Mouse (Mus musculus) stomach, postnatal 0 days (tissue): ENCODE results near the gene Irgc1. TPM values are rescaled to one million over a fixed set of nuclear protein-coding genes. Genes with fewer than 3 reads are reported as not detected.

ENCODE experiments used
- ATAC-seq: fragments of 200-750 bp; cut with Nextera tagmentation; 2 replicates; pipeline ENCODE4 v1.8.0; 2017; ENCODE audit not compliant: low FRiP score, low TSS enrichment
- DNase-seq: peaks from one replicate; pipeline ENCODE4 v3.0.0-alpha.2; 2016; ENCODE audit warnings: low spot score
- H3K27ac ChIP-seq: fragments of 300-500 bp; sonication (generic); replicated peaks from 2 replicates; pipeline ENCODE4 v1.5.1; 2014; ENCODE audit warnings: mild to moderate bottlenecking, control low read depth
- H3K27me3 ChIP-seq: fragments of 300-500 bp; sonication (generic); 2 replicates; pipeline ENCODE4 v1.6.1; 2014; ENCODE audit warnings: low read length; ENCODE audit not compliant: control insufficient read depth, insufficient read depth
- H3K36me3 ChIP-seq: fragments of 300-500 bp; sonication (generic); 2 replicates; pipeline ENCODE4 v1.6.1; 2014; ENCODE audit warnings: low read length, mixed read lengths; ENCODE audit not compliant: control insufficient read depth, insufficient read depth
- H3K4me1 ChIP-seq: fragments of 300-500 bp; sonication (generic); replicated peaks from 2 replicates; pipeline ENCODE4 v1.6.1; 2014; ENCODE audit warnings: antibody characterized with exemption; ENCODE audit not compliant: control insufficient read depth, insufficient read depth
- H3K4me2 ChIP-seq: fragments of 300-500 bp; sonication (generic); replicated peaks from 2 replicates; pipeline ENCODE4 v1.6.1; 2014; ENCODE audit warnings: low read depth, mild to moderate bottlenecking, control low read depth, moderate library complexity
- H3K4me3 ChIP-seq: fragments of 300-500 bp; sonication (generic); 2 replicates; pipeline ENCODE4 v1.5.1; 2014; ENCODE audit warnings: low read depth, low read length, control low read depth
- H3K9ac ChIP-seq: fragments of 300-500 bp; sonication (generic); 2 replicates; pipeline ENCODE4 v1.6.1; 2014; ENCODE audit warnings: mild to moderate bottlenecking, low read length, control low read depth, mixed read lengths
- H3K9me3 ChIP-seq: fragments of 300-500 bp; sonication (generic); 2 replicates; pipeline ENCODE4 v1.6.1; 2016; ENCODE audit warnings: low read length; ENCODE audit not compliant: control insufficient read depth
- CTCF ChIP-seq: IDR thresholded peaks from 2 replicates; pipeline ENCODE4 v1.5.1; 2016; ENCODE audit warnings: antibody characterized with exemption, low read depth, mild to moderate bottlenecking, moderate library complexity
- EP300 ChIP-seq: optimal IDR thresholded peaks from 2 replicates; pipeline ENCODE3; 2016; ENCODE audit warnings: antibody characterized with exemption
- WGBS: fragments of 180-500 bp; shearing (Covaris S2); extraction: QIAGEN DNeasy Blood & Tissue Kit; methylation state at CpG from one replicate; pipeline ENCODE4 v1.1.7; 2014; 5-methylcytosine and 5-hydroxymethylcytosine counted together
- polyA plus RNA-seq: library from polyadenylated mRNA; unstranded; fragments of >200 nt; fragmentation: Nextera tagmentation; extraction: Ambion mirVana; gene quantifications from 2 replicates; pipeline ENCODE4 v1.2.1, GENCODE M21; 2015

Irgc1 gene
- polyA plus RNA-seq, 1 experiment from 2014 or later, result 0.05 TPM

DNA sequence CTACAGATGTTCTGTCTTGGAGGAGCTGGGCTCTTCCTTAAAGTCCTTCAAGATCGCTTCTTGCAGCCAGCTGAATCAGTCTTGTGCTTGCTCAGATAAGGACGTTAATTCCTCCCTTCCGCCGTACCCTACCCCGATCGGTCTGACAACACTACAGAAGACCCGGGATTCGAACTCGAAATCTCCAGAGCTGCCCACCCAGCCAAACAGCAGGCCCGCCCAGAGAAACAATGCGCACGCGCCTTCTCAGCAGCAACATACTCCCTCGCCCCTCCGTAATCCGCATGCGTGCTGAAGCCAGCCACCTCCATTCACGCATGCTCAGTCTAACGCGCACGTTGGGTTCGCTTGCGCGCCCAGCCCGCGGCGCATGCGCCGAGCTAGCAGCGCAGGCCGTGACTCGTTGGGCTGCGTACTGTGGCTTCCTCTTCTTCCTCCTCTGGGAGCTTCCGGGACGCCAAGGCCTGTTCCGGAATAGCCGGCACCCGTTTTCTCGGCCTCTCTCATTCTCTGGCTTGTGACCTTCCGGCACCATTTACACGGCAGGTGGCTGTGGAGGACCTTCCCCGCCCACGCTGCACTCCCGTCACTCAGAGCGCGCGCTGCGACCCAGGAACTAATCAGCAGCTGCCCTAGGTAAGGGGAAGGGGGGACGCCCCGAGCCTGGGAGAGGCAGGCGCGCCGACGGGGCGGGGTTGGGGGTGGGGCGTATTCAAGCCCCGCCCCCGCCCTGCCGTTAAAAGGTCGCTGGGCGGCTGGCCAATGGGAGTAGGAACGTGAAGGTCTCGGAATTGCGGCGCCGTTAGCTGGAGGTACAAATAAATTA is 52.6 kb downstream of the Irgc1 start, which contains the start of gene Smg9:
Smg9 (plus strand) TSS at position 364 of the 826 bp plus-strand sequence.
- WGBS, result 2% methylated on average over 66 of the region's 66 CpGs
- Histone ChIP-seq H3K9me3 (no peaks in the 10 kb centered on the region), H3K27ac (peak within 1 kb of the TSS; percentile 98), H3K4me1 (0 out of 2 replicates have a peak, but pooled peaks cover 2% of the 10 kb centered on the region), H3K4me2 (peak within 1 kb of the TSS; percentile 55), H3K36me3 (no peaks in the 10 kb centered on the region), H3K9ac (peak within 1 kb of the TSS; percentile 79), H3K27me3 (no peaks in the 10 kb centered on the region), H3K4me3 (peak within 1 kb of the TSS; percentile 60)
- TF ChIP-seq CTCF (no peak), EP300 (no peak)
- ATAC-seq, result peak; percentile 97
- DNase-seq, result peak; percentile 97

DNA sequence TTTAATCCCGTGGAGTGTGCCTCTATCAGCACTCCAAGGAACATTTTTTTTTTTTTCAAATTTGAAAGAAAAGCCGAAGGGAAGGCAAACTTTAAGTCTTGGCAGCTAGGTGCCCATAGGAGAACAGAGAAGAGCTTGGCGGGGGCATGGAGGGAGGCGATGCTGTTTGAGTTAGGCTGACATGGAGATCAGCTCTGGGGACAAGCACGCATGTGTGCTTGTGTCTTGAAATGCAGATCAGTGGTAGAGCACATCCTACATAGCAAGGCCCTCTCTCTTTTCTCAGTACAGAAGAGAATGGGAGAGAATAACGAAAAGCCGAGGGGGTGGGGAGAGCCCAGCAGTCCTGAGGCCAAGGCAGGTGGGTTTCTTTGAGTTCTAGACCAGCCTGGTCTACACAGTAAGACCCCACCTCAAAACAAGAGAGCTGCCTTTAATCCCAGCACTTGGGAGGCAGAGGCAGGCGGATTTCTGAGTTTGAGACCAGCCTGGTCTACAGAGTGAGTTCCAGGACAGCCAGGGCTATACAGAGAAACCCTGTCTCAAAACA is 53.7 kb downstream of the Irgc1 start:
- H3K27ac ChIP-seq, result no peak overlapping the region
- WGBS, result 93% methylated on average over 7 of the region's 8 CpGs
- ATAC-seq (no peak), DNase-seq (no peak)
- no peak overlapping the region for H3K4me2 ChIP-seq
- no peak overlapping the region for H3K4me3 ChIP-seq
- H3K36me3 ChIP-seq, result no peaks in the 10 kb centered on the region
- 0 out of 2 replicates have a peak, but pooled peaks cover 2% of the 10 kb centered on the region for H3K4me1 ChIP-seq
- no peak overlapping the region for H3K9ac ChIP-seq
- no peaks in the 10 kb centered on the region for H3K27me3 ChIP-seq
- H3K9me3 ChIP-seq, result no peaks in the 10 kb centered on the region
- TF ChIP-seq EP300 (no peak), CTCF (no peak)

DNA sequence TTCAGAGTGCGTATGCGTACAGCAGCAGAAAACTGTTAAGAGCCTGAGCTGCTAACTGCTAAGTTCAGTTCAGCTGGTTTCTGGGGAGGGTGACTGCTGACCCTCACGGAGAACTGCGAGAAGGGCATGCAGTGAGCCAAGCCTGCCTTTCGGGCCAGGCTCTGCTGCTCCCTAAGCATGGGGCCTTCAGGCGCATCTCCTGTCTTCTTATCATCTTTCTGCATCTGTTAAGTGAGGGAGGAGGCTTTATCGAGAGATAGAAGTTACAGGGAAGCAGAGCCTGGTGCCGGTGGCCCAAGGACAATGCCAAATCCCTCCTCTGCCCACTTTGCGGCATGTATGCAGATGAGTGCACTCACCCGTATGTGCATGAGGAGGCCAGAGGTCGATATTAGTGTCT is 55.3 kb downstream of the Irgc1 start:
- Histone ChIP-seq H3K4me3 (no peak overlapping the region), H3K4me1 (0 out of 2 replicates have a peak, but pooled peaks cover 2% of the 10 kb centered on the region), H3K27me3 (no peaks in the 10 kb centered on the region), H3K36me3 (no peaks in the 10 kb centered on the region), H3K9me3 (no peaks in the 10 kb centered on the region), H3K4me2 (no peak overlapping the region), H3K27ac (no peak overlapping the region), H3K9ac (no peak overlapping the region)
- DNase-seq (no peak), ATAC-seq (no peak)
- WGBS, result 54% methylated on average over 11 of the region's 11 CpGs
- TF ChIP-seq EP300 (no peak), CTCF (no peak)

DNA sequence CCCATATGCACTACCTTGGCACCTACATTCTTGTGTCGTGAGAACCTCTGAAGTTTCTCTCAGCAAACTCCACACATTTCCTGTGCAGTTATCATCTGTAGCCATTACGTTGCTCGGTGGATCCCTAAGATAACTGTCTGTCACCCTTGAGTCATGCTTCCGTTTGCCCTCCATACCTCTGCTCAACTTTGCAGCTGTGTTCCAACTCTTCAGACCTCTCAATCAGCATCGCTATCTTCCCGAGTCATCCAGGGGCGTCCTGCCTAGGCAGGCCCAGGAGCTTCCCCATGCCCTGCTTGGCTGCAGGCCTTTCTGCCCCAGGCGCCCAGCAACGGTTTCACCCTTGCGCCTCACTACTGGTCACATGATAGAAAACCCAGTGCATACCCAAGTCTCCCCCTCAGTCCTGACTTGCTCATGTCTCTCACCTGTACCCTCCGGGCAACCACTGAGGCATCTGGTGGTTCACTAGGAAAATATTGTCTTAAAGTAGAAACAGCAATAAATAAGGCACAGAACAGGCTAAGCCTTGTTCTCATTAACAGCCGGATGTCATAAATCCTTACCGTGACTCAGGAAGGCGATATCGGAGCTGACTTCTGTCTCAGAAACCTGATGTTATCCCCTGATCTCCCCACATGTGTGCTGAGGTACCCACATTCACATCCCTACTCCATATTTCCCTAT is 57.5 kb downstream of the Irgc1 start:
- Histone ChIP-seq H3K27me3 (no peaks in the 10 kb centered on the region), H3K9me3 (no peaks in the 10 kb centered on the region), H3K4me2 (no peak overlapping the region), H3K4me1 (0 out of 2 replicates have a peak, but pooled peaks cover 2% of the 10 kb centered on the region), H3K27ac (no peak overlapping the region), H3K36me3 (no peaks in the 10 kb centered on the region), H3K9ac (no peak overlapping the region), H3K4me3 (no peak overlapping the region)
- DNase-seq (no peak), ATAC-seq (no peak)
- 58% methylated on average over 15 of the region's 15 CpGs for WGBS
- peak; percentile 40 for TF ChIP-seq EP300
- no peak for TF ChIP-seq CTCF

DNA sequence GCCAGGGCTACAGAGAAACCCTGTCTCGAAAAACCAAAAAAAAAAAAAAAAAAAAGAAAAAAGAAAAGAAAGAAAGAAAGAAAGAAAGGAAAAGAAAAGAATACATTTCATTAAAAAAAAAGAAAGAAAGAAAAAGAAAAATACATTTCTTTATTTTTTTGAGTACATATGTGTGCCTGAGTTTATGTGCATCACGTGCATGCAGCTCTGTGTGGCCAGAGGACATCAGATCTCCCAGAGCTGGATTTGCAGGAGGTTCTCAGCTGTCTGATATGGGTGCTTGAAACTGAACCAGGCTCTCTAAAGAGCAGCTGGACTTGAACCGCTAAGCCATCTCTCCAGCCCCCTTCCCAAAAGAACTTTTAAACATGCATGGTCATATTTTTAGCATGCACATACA is 58.0 kb downstream of the Irgc1 start:
- Histone ChIP-seq H3K4me3 (no peak overlapping the region), H3K9me3 (no peaks in the 10 kb centered on the region), H3K4me1 (0 out of 2 replicates have a peak, but pooled peaks cover 2% of the 10 kb centered on the region), H3K4me2 (no peak overlapping the region), H3K9ac (no peak overlapping the region), H3K27me3 (no peaks in the 10 kb centered on the region), H3K36me3 (no peaks in the 10 kb centered on the region), H3K27ac (no peak overlapping the region)
- no peak for ATAC-seq
- DNase-seq, result no peak
- 73% methylated on average over 2 of the region's 3 CpGs for WGBS
- TF ChIP-seq CTCF, result no peak
- TF ChIP-seq EP300, result no peak
